Mouse (Mus musculus): ENCODE measurements around the gene Best2. TPM values are rescaled to one million over a fixed set of nuclear protein-coding genes. Genes with fewer than 3 reads are reported as not detected.

Best2 gene
- polyA plus RNA-seq, 1 experiment: not detected

- Histone ChIP-seq H3K27ac (ENCODE audit: insufficient read depth, low read depth, low read length) (peak overlapping the region; percentile 81), H3K4me1 (ENCODE audit: control insufficient read depth, insufficient read depth, low read length) (peaks cover 8% of the 10 kb centered on the region), H3K4me3 (ENCODE audit: insufficient read depth, low read depth, low read length) (peak overlapping the region; percentile 70)
- WGBS: 0% methylated on average over 9 of the region's 9 CpGs
- TF ChIP-seq CTCF (IDR thresholded peaks at IDR 0.05; ENCODE audit: insufficient read depth, low read depth, low read length) (no peak), POLR2A (IDR thresholded peaks at IDR 0.05; ENCODE audit: insufficient read depth, low read depth, low read length) (no peak)
These were observed 22.0 kb upstream of the Best2 start for GRCm38 (mm10) chr8:85036381-85036717.

DNA sequence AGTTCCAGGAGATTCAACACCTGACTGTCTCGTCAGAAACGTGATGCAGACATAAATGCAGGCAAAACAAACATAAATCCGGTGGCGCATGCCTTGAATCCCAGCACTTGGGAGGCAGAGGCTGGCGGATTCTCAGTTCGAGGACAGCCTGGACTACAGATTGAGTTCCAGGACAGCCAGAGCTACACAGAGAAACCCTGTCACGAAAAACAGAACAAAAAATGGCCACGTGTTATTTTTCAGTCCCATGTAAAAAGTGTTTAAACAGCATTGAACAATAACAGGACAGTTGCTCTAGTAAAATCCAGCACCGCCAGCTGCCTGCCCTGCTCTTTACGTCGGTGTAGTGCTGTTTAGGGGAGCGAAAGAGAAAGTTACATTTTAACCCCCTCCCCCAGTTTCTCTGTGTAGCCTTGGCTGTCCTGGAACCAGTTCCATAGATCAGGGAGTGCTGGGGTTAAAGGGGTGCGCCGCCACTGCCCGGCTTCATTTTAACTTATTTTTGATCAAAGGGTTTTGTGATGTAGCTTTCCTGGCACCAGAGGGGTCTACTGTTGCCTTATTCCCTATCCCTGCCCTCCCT, 21.5 kb upstream of the Best2 start:
- H3K27ac ChIP-seq (ENCODE audit: insufficient read depth, low read depth, low read length): no peak overlapping the region
- no peak for TF ChIP-seq POLR2A (IDR thresholded peaks at IDR 0.05; ENCODE audit: insufficient read depth, low read depth, low read length)
- no peak for TF ChIP-seq CTCF (IDR thresholded peaks at IDR 0.05; ENCODE audit: insufficient read depth, low read depth, low read length)

DNA sequence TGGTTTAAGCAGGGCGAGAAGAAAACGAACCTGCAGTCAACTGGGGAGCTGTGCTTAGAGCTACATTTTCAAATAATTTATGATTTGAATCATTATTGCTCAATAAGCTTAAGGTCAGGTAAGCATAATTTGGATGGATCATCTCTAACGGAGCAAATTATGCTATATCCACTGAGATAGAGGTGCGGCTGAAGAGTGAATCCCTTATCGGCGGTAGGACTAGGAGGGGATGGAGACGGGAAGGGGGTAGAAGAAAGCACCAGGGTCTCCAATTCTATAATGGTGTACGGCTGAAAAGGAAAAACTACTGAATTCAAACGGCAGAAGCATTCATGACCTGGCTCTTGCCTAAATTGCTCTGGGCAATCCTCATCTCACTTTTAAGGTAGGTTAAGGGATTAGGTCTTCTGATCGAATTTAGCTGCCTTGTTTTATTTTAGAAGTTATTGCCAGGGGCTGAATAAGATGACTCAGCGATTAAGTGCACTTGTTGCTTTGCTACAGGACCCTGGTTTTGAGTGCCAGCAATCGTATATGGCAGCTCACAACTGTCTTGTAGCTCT, 20.9 kb upstream of the Best2 start:
- 4% methylated on average over 12 of the region's 12 CpGs for WGBS
- H3K27ac ChIP-seq (ENCODE audit: insufficient read depth, low read depth, low read length): no peak overlapping the region
- H3K4me3 ChIP-seq (ENCODE audit: insufficient read depth, low read depth, low read length): no peak overlapping the region
- TF ChIP-seq POLR2A (IDR thresholded peaks at IDR 0.05; ENCODE audit: insufficient read depth, low read depth, low read length) (no peak), CTCF (IDR thresholded peaks at IDR 0.05; ENCODE audit: insufficient read depth, low read depth, low read length) (no peak)
- H3K4me1 ChIP-seq (ENCODE audit: control insufficient read depth, insufficient read depth, low read length): peaks cover 6% of the 10 kb centered on the region

More for the DNA sequence above, 21.5 kb upstream of the Best2 start:
- Histone ChIP-seq H3K4me3 (ENCODE audit: insufficient read depth, low read depth, low read length) (peak overlapping the region; percentile 70), H3K4me1 (ENCODE audit: control insufficient read depth, insufficient read depth, low read length) (peaks cover 8% of the 10 kb centered on the region)
- WGBS: under 1% methylated on average over 15 of the region's 15 CpGs

- Histone ChIP-seq H3K4me3 (ENCODE audit: insufficient read depth, low read depth, low read length) (no peak overlapping the region; the same call in 1 of the 2 replicates), H3K4me1 (ENCODE audit: control insufficient read depth, insufficient read depth, low read length) (peaks cover 6% of the 10 kb centered on the region), H3K27ac (ENCODE audit: insufficient read depth, low read depth, low read length) (no peak overlapping the region)
- WGBS: 4% methylated on average over 13 of the region's 13 CpGs
- TF ChIP-seq CTCF (IDR thresholded peaks at IDR 0.05; ENCODE audit: insufficient read depth, low read depth, low read length) (no peak), POLR2A (IDR thresholded peaks at IDR 0.05; ENCODE audit: insufficient read depth, low read depth, low read length) (no peak)
These were observed 20.4 kb upstream of the Best2 start for GRCm38 (mm10) chr8:85034764-85035163.

DNA sequence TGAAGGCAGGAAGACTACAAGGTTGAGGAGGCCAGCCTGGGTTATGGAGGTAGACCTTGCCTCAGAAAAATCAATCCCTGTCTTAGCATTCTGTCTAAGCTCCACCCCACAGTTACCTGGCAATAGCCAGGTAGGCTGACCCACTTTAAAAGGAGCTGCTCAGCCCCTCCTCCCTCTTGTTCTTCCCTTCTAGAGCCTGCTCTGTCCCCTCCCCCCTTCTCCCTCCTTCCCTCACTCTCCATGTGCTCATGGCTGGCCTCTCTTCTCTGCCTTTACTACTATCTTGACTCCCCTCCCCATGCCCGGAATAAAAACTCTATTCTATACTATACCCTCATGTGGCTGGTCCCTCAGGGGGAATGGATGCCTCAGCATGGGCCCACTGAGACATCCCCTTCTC, 19.5 kb upstream of the Best2 start:
- WGBS: 72% methylated on average over 1 of the region's 1 CpGs
- H3K4me1 ChIP-seq (ENCODE audit: control insufficient read depth, insufficient read depth, low read length): peaks cover 10% of the 10 kb centered on the region

GRCm38 (mm10) chr8:85032622-85033311, 18.4 kb upstream of the Best2 start:
- Histone ChIP-seq H3K4me3 (ENCODE audit: insufficient read depth, low read depth, low read length) (no peak overlapping the region), H3K27ac (ENCODE audit: insufficient read depth, low read depth, low read length) (no peak overlapping the region), H3K4me1 (ENCODE audit: control insufficient read depth, insufficient read depth, low read length) (peaks cover 7% of the 10 kb centered on the region)
- WGBS: 80% methylated on average over 4 of the region's 4 CpGs
- TF ChIP-seq CTCF (IDR thresholded peaks at IDR 0.05; ENCODE audit: insufficient read depth, low read depth, low read length) (no peak), POLR2A (IDR thresholded peaks at IDR 0.05; ENCODE audit: insufficient read depth, low read depth, low read length) (no peak)

More for the DNA sequence above, 19.5 kb upstream of the Best2 start:
- no peak for TF ChIP-seq CTCF (IDR thresholded peaks at IDR 0.05; ENCODE audit: insufficient read depth, low read depth, low read length)
- no peak for TF ChIP-seq POLR2A (IDR thresholded peaks at IDR 0.05; ENCODE audit: insufficient read depth, low read depth, low read length)
- no peak overlapping the region for H3K27ac ChIP-seq (ENCODE audit: insufficient read depth, low read depth, low read length)
- no peak overlapping the region for H3K4me3 ChIP-seq (ENCODE audit: insufficient read depth, low read depth, low read length)

DNA sequence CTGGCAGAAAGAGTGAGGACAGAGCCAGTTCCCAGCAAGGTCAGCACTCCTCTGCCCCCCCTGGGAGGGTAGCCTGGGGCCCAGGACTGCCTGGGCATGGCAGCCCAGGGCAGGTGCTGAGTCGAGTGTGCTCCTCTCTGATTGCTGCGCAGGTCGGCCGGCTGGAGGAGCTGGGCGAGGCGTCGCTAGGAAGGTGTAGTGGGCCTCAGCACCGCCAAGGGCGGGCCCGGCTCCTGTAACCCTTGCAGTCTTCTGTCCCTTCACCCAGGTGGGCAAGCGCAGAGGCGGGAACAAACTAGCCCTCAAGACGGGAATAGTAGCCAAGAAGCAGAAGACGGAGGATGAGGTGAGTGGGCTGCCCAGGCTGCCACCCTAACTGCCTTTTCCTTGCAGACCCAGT, 14.9 kb upstream of the Best2 start:
- WGBS: 81% methylated on average over 14 of the region's 14 CpGs
- Histone ChIP-seq H3K4me1 (ENCODE audit: control insufficient read depth, insufficient read depth, low read length) (peaks cover 7% of the 10 kb centered on the region), H3K27ac (ENCODE audit: insufficient read depth, low read depth, low read length) (no peak overlapping the region), H3K4me3 (ENCODE audit: insufficient read depth, low read depth, low read length) (no peak overlapping the region)
- TF ChIP-seq CTCF (IDR thresholded peaks at IDR 0.05; ENCODE audit: insufficient read depth, low read depth, low read length) (no peak), POLR2A (IDR thresholded peaks at IDR 0.05; ENCODE audit: insufficient read depth, low read depth, low read length) (no peak)

- TF ChIP-seq CTCF (IDR thresholded peaks at IDR 0.05; ENCODE audit: insufficient read depth, low read depth, low read length): no peak
- no peak for TF ChIP-seq POLR2A (IDR thresholded peaks at IDR 0.05; ENCODE audit: insufficient read depth, low read depth, low read length)
- peaks cover 13% of the 10 kb centered on the region for H3K4me1 ChIP-seq (ENCODE audit: control insufficient read depth, insufficient read depth, low read length)
- H3K4me3 ChIP-seq (ENCODE audit: insufficient read depth, low read depth, low read length): no peak overlapping the region
- 14% methylated on average over 2 of the region's 2 CpGs for WGBS
- H3K27ac ChIP-seq (ENCODE audit: insufficient read depth, low read depth, low read length): no peak overlapping the region
These were observed 13.6 kb upstream of the Best2 start for GRCm38 (mm10) chr8:85027922-85028321.

GRCm38 (mm10) chr8:85027516-85027855, 13.2 kb upstream of the Best2 start:
- TF ChIP-seq CTCF (IDR thresholded peaks at IDR 0.05; ENCODE audit: insufficient read depth, low read depth, low read length) (no peak), POLR2A (IDR thresholded peaks at IDR 0.05; ENCODE audit: insufficient read depth, low read depth, low read length) (no peak)
- WGBS: under 1% methylated on average over 13 of the region's 13 CpGs
- no peak overlapping the region for H3K27ac ChIP-seq (ENCODE audit: insufficient read depth, low read depth, low read length)

More at GRCm38 (mm10) chr8:85027516-85027855, 13.2 kb upstream of the Best2 start:
- Histone ChIP-seq H3K4me1 (ENCODE audit: control insufficient read depth, insufficient read depth, low read length) (peaks cover 13% of the 10 kb centered on the region), H3K4me3 (ENCODE audit: insufficient read depth, low read depth, low read length) (peak overlapping the region; percentile 96)

All from olfactory bulb, adult 2 months (tissue).